Mouse (Mus musculus) liver, adult 2 months (tissue): ENCODE data around the gene Rbm5. TPM values are rescaled to one million over a fixed set of nuclear protein-coding genes. Genes with fewer than 3 reads are reported as not detected.

Source experiments
- DNase-seq: peaks from one replicate; pipeline ENCODE4 v3.0.0-alpha.2; 2011; ENCODE audit warnings: low read depth, low spot score; ENCODE audit errors: extremely low read depth
- H3K27ac ChIP-seq: fragments of 200-500 bp; replicated peaks from 2 replicates; pipeline ENCODE4 v1.5.1; 2012; ENCODE audit warnings: low read depth, mild to moderate bottlenecking, control low read depth, inconsistent platforms, low read length; ENCODE audit not compliant: insufficient read depth
- H3K27me3 ChIP-seq: fragments of 200-500 bp; 2 replicates; pipeline ENCODE4 v1.6.1; 2012; ENCODE audit warnings: mild to moderate bottlenecking, moderate library complexity, low read length, inconsistent platforms; ENCODE audit not compliant: control insufficient read depth, insufficient read depth
- H3K36me3 ChIP-seq: fragments of 200-500 bp; 2 replicates; pipeline ENCODE4 v1.6.1; 2012; ENCODE audit warnings: low read length, inconsistent platforms; ENCODE audit not compliant: control insufficient read depth, insufficient read depth
- H3K4me1 ChIP-seq: fragments of 200-500 bp; 2 replicates; pipeline ENCODE4 v1.6.1; 2011; ENCODE audit warnings: low read length; ENCODE audit not compliant: control insufficient read depth, insufficient read depth
- H3K4me3 ChIP-seq: fragments of 200-500 bp; 2 replicates; pipeline ENCODE4 v1.5.1; 2011; ENCODE audit warnings: low read depth, mild to moderate bottlenecking, control low read depth, low read length, moderate library complexity; ENCODE audit not compliant: insufficient read depth
- H3K79me2 ChIP-seq: fragments of 200-500 bp; 2 replicates; pipeline ENCODE4 v1.6.1; 2012; ENCODE audit warnings: inconsistent platforms, mild to moderate bottlenecking, low read length, moderate library complexity; ENCODE audit not compliant: control insufficient read depth, insufficient read depth
- H3K9ac ChIP-seq: fragments of 200-500 bp; 2 replicates; pipeline ENCODE4 v1.6.1; 2012; ENCODE audit warnings: low read depth, mild to moderate bottlenecking, control low read depth, inconsistent platforms, low read length
- CTCF ChIP-seq: fragments of 200-500 bp; IDR thresholded peaks from 2 replicates; pipeline ENCODE4 v1.5.1; 2011; ENCODE audit warnings: low read depth, low read length, control low read depth
- POLR2A ChIP-seq: fragments of 200-500 bp; IDR thresholded peaks from 2 replicates; pipeline ENCODE4 v1.6.1; 2011; ENCODE audit warnings: low read length, control low read depth; ENCODE audit not compliant: insufficient read depth; ENCODE audit errors: extremely low read depth
- WGBS: fragments of 180-500 bp; shearing (Covaris S2); methylation state at CpG from one replicate; pipeline ENCODE4 v1.1.7; 2018; 5-methylcytosine and 5-hydroxymethylcytosine counted together
- polyA plus RNA-seq: library from polyadenylated mRNA; depleted of rRNA; stranded (reverse); fragments of >200 nt; gene quantifications from 2 replicates; pipeline ENCODE4 v1.2.3, GENCODE M21; 2012
- total RNA-seq: library from RNA; depleted of rRNA; stranded (reverse); fragments of >200 nt; gene quantifications from 2 replicates; pipeline ENCODE4 v1.2.3, GENCODE M21; 2014

Rbm5 gene
- total and polyA plus RNA-seq, 2 experiments, result 31.3 to 46.2 TPM

- peaks cover 5% of the 10 kb centered on the region for H3K4me1 ChIP-seq
- TF ChIP-seq POLR2A (no peak), CTCF (no peak)
- H3K4me3 ChIP-seq, result no peak overlapping the region
- no peak overlapping the region; the same call in 1 of the 2 replicates for H3K27ac ChIP-seq
- no peaks in the 10 kb centered on the region for H3K27me3 ChIP-seq
- WGBS, result 82% methylated on average over 3 of the region's 3 CpGs
- no peak for DNase-seq
- H3K9ac ChIP-seq, result no peak overlapping the region
- H3K79me2 ChIP-seq, result no peaks in the 10 kb centered on the region
- H3K36me3 ChIP-seq, result no peaks in the 10 kb centered on the region
Observed at GRCm38 (mm10) chr9:107702606-107703185, 68.1 kb downstream of the Rbm5 start.

GRCm38 (mm10) chr9:107701594-107701993, 69.2 kb downstream of the Rbm5 start:
- TF ChIP-seq CTCF, result no peak
- no peak for TF ChIP-seq POLR2A
- Histone ChIP-seq H3K9ac (no peak overlapping the region), H3K4me1 (peaks cover 7% of the 10 kb centered on the region), H3K27ac (no peak overlapping the region), H3K79me2 (no peaks in the 10 kb centered on the region), H3K4me3 (no peak overlapping the region), H3K27me3 (no peaks in the 10 kb centered on the region), H3K36me3 (no peaks in the 10 kb centered on the region)
- no peak for DNase-seq
- WGBS, result 59% methylated on average over 12 of the region's 12 CpGs

- WGBS, result 78% methylated on average over 6 of the region's 6 CpGs
- Histone ChIP-seq H3K27ac (no peak overlapping the region), H3K9ac (no peak overlapping the region)
Observed at GRCm38 (mm10) chr9:107700114-107700571, 70.7 kb downstream of the Rbm5 start.

GRCm38 (mm10) chr9:107699376-107699980, 71.3 kb downstream of the Rbm5 start:
- no peaks in the 10 kb centered on the region for H3K27me3 ChIP-seq
- no peak overlapping the region for H3K4me3 ChIP-seq
- peak overlapping the region; percentile 21; the same call in 1 of the 2 replicates for H3K27ac ChIP-seq

More at GRCm38 (mm10) chr9:107700114-107700571, 70.7 kb downstream of the Rbm5 start:
- H3K36me3 ChIP-seq, result no peaks in the 10 kb centered on the region
- peaks cover 9% of the 10 kb centered on the region for H3K4me1 ChIP-seq
- H3K27me3 ChIP-seq, result no peaks in the 10 kb centered on the region
- TF ChIP-seq CTCF, result no peak
- TF ChIP-seq POLR2A, result no peak
- no peak for DNase-seq
- H3K79me2 ChIP-seq, result no peaks in the 10 kb centered on the region
- H3K4me3 ChIP-seq, result no peak overlapping the region

GRCm38 (mm10) chr9:107698611-107699190, 72.1 kb downstream of the Rbm5 start:
- Histone ChIP-seq H3K79me2 (no peaks in the 10 kb centered on the region), H3K4me1 (peaks cover 7% of the 10 kb centered on the region; the same call in 1 of the 2 replicates), H3K27ac (peak overlapping the region; percentile 21; the same call in 1 of the 2 replicates), H3K4me3 (no peak overlapping the region), H3K27me3 (no peaks in the 10 kb centered on the region), H3K9ac (no peak overlapping the region), H3K36me3 (no peaks in the 10 kb centered on the region)
- no peak for TF ChIP-seq POLR2A
- TF ChIP-seq CTCF, result 0 out of 2 replicates have a peak, but pooled peaks have one; percentile 14
- WGBS, result 64% methylated on average over 14 of the region's 14 CpGs
- DNase-seq, result no peak

More at GRCm38 (mm10) chr9:107699376-107699980, 71.3 kb downstream of the Rbm5 start:
- TF ChIP-seq CTCF (no peak), POLR2A (no peak)
- Histone ChIP-seq H3K9ac (no peak overlapping the region), H3K36me3 (no peaks in the 10 kb centered on the region), H3K79me2 (no peaks in the 10 kb centered on the region), H3K4me1 (peaks cover 9% of the 10 kb centered on the region)
- DNase-seq, result no peak
- 65% methylated on average over 9 of the region's 9 CpGs for WGBS
